Mouse (Mus musculus) stomach, postnatal 0 days (tissue): ENCODE measurements around the gene Dock8. TPM values are rescaled to one million over a fixed set of nuclear protein-coding genes. Genes with fewer than 3 reads are reported as not detected.

Experiments used
- ATAC-seq: fragments of 200-750 bp; cut with Nextera tagmentation; 2 replicates; pipeline ENCODE4 v1.8.0; 2017; ENCODE audit not compliant: low FRiP score, low TSS enrichment
- DNase-seq: peaks from one replicate; pipeline ENCODE4 v3.0.0-alpha.2; 2016; ENCODE audit warnings: low spot score
- H3K27ac ChIP-seq: fragments of 300-500 bp; sonication (generic); replicated peaks from 2 replicates; pipeline ENCODE4 v1.5.1; 2014; ENCODE audit warnings: mild to moderate bottlenecking, control low read depth
- H3K27me3 ChIP-seq: fragments of 300-500 bp; sonication (generic); 2 replicates; pipeline ENCODE4 v1.6.1; 2014; ENCODE audit warnings: low read length; ENCODE audit not compliant: control insufficient read depth, insufficient read depth
- H3K36me3 ChIP-seq: fragments of 300-500 bp; sonication (generic); 2 replicates; pipeline ENCODE4 v1.6.1; 2014; ENCODE audit warnings: low read length, mixed read lengths; ENCODE audit not compliant: control insufficient read depth, insufficient read depth
- H3K4me1 ChIP-seq: fragments of 300-500 bp; sonication (generic); replicated peaks from 2 replicates; pipeline ENCODE4 v1.6.1; 2014; ENCODE audit warnings: antibody characterized with exemption; ENCODE audit not compliant: control insufficient read depth, insufficient read depth
- H3K4me2 ChIP-seq: fragments of 300-500 bp; sonication (generic); replicated peaks from 2 replicates; pipeline ENCODE4 v1.6.1; 2014; ENCODE audit warnings: low read depth, mild to moderate bottlenecking, control low read depth, moderate library complexity
- H3K4me3 ChIP-seq: fragments of 300-500 bp; sonication (generic); 2 replicates; pipeline ENCODE4 v1.5.1; 2014; ENCODE audit warnings: low read depth, low read length, control low read depth
- H3K9ac ChIP-seq: fragments of 300-500 bp; sonication (generic); 2 replicates; pipeline ENCODE4 v1.6.1; 2014; ENCODE audit warnings: mild to moderate bottlenecking, low read length, control low read depth, mixed read lengths
- H3K9me3 ChIP-seq: fragments of 300-500 bp; sonication (generic); 2 replicates; pipeline ENCODE4 v1.6.1; 2016; ENCODE audit warnings: low read length; ENCODE audit not compliant: control insufficient read depth
- CTCF ChIP-seq: IDR thresholded peaks from 2 replicates; pipeline ENCODE4 v1.5.1; 2016; ENCODE audit warnings: antibody characterized with exemption, low read depth, mild to moderate bottlenecking, moderate library complexity
- EP300 ChIP-seq: optimal IDR thresholded peaks from 2 replicates; pipeline ENCODE3; 2016; ENCODE audit warnings: antibody characterized with exemption
- WGBS: fragments of 180-500 bp; shearing (Covaris S2); extraction: QIAGEN DNeasy Blood & Tissue Kit; methylation state at CpG from one replicate; pipeline ENCODE4 v1.1.7; 2014; 5-methylcytosine and 5-hydroxymethylcytosine counted together
- polyA plus RNA-seq: library from polyadenylated mRNA; unstranded; fragments of >200 nt; fragmentation: Nextera tagmentation; extraction: Ambion mirVana; gene quantifications from 2 replicates; pipeline ENCODE4 v1.2.1, GENCODE M21; 2015

Dock8 gene
- polyA plus RNA-seq, 1 experiment from 2014 or later, result 3.4 TPM

DNA sequence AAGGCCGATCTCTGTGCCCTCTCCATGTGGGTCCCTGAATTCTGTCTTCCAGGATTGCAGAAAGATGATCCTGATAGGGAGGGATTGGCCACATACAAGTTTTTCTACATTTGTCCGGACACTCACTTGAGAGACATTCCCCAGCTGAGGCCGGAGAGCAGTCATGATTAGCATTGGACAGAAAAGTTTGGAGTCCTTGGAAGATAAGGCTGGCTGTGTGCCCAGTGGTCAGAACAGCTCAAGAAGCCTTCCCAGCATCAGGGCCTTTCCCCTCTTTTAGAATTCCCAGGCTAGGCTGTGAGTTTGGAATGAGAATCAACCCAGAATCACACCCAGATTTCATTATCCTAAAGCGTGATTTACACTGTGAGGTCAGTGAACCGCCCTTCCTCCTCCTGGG, 187.0 kb downstream of the Dock8 start:
- no peak overlapping the region for H3K4me3 ChIP-seq
- 0 out of 2 replicates have a peak, but pooled peaks cover 2% of the 10 kb centered on the region for H3K4me1 ChIP-seq
- 64% methylated on average over 5 of the region's 5 CpGs for WGBS
- no peaks in the 10 kb centered on the region for H3K9me3 ChIP-seq
- no peak for TF ChIP-seq CTCF
- no peak for TF ChIP-seq EP300
- no peaks in the 10 kb centered on the region for H3K27me3 ChIP-seq
- no peaks in the 10 kb centered on the region for H3K36me3 ChIP-seq
- no peak overlapping the region for H3K27ac ChIP-seq
- no peak for ATAC-seq
- no peak overlapping the region for H3K9ac ChIP-seq
- H3K4me2 ChIP-seq, result no peak overlapping the region
- no peak for DNase-seq

DNA sequence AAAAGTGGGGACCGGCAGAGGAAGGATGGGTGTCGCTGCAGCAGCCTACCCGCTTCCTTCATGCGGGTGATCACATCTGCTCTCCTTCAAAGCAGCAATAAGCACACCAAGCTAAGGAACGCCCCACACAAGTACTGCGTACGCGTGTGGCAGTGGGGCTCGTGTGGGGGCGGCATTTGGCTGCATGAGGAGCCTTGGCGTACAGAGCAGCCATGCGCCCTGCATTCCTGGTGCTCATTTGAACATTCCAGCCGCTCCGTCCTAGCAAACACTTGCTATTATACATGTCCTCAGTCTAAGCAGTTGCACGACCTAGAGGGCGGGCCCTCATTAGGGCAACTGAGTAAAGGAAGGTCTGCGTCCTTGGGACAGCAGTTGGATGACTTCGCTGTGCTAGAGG, 188.3 kb downstream of the Dock8 start:
- Histone ChIP-seq H3K9ac (no peak overlapping the region), H3K4me2 (no peak overlapping the region), H3K4me1 (0 out of 2 replicates have a peak, but pooled peaks cover 2% of the 10 kb centered on the region), H3K27ac (peak overlapping the region; percentile 45; the same call in 1 of the 2 replicates), H3K36me3 (no peaks in the 10 kb centered on the region), H3K27me3 (no peaks in the 10 kb centered on the region), H3K4me3 (no peak overlapping the region), H3K9me3 (no peaks in the 10 kb centered on the region)
- TF ChIP-seq CTCF (no peak), EP300 (no peak)
- ATAC-seq (0 out of 2 replicates have a peak, but pooled peaks have one; percentile 35), DNase-seq (no peak)
- WGBS, result 51% methylated on average over 18 of the region's 18 CpGs

DNA sequence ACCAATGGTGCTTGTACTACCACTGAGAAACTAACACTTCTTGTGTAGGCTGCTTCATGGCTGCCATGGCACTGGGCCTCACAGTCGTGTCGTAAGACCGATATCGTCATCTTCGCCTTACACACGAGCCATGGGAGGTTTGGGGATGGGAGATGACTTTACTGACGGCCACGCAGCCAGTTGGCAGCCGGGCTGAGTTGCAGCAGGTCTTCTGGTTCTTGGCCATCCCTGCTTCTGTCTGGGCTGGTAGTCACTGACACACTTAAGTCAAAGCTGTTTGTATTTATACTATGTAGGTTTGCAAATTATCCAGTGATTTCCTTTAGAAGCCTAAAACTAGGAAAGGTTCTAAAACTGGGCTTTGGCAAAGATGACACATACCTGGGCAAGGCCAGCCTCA, 194.4 kb downstream of the Dock8 start:
- Histone ChIP-seq H3K4me2 (no peak overlapping the region), H3K36me3 (no peaks in the 10 kb centered on the region), H3K4me3 (no peak overlapping the region), H3K27me3 (no peaks in the 10 kb centered on the region), H3K9ac (no peak overlapping the region), H3K9me3 (no peaks in the 10 kb centered on the region), H3K27ac (no peak overlapping the region), H3K4me1 (no peaks in the 10 kb centered on the region)
- DNase-seq (no peak), ATAC-seq (no peak)
- TF ChIP-seq EP300, result no peak
- TF ChIP-seq CTCF, result no peak
- WGBS, result 95% methylated on average over 9 of the region's 9 CpGs

DNA sequence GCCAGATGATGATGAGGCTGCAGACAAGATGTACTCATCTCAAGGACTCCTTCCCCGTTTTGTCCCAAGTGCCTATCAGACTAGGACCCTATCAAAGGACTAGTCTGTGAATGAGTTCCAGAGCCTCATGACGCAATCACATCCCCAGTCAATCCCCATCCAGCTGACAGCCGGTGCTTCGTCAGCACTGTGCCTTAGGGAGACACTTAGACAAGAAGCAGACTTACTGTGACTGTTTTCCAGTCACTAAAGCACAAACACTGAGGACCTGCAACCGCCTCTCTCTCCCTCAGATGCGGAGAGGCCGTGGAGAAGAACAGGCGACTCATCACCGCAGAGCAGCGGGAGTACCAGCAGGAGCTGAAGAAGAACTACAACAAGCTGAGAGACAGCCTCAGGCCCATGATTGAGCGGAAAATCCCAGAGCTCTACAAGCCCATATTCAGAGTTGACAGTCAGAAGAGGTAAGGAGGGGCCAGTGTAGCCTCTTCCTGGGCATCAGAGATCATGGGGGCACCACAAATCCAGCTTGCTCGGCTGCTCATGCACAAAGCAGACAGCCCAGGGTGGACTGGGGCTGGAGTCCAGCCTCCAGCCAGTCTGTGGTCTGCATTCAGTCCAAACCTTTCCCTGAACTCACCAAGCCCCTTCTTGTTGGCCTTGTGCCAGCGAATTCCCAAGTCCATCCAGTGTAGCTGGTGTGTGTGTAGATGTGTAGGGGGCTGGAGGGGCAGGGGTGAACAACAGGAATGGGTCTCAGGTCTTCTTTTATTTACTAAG, 200.9 kb downstream of the Dock8 start:
- DNase-seq (no peak), ATAC-seq (no peak)
- H3K36me3 ChIP-seq, result no peaks in the 10 kb centered on the region; the same call in 1 of the 2 replicates
- no peak overlapping the region for H3K27ac ChIP-seq
- no peak overlapping the region for H3K4me3 ChIP-seq
- 72% methylated on average over 13 of the region's 13 CpGs for WGBS
- H3K27me3 ChIP-seq, result no peaks in the 10 kb centered on the region
- H3K9me3 ChIP-seq, result no peaks in the 10 kb centered on the region
- H3K4me2 ChIP-seq, result no peak overlapping the region
- no peak overlapping the region for H3K9ac ChIP-seq
- H3K4me1 ChIP-seq, result no peaks in the 10 kb centered on the region
- TF ChIP-seq EP300 (no peak), CTCF (no peak)

DNA sequence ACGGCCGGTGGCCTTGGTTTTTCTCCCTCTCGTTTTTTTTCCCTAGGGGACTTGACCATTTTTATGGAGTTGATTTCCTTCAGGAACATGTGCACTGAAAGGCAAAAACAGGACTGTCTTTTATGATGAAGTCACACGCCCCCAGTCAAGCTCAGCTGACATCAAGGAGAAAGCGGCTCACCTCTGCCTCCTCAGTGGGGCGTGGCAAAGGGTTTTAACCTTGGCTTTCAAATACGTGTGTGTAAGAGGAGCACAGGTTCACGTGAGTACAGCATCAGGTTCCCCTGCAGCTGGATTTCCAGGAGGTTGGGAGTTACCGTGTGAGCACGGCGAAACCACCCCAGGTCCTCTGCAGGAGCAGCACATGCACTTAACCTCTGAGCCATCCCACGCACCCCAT, 203.7 kb downstream of the Dock8 start:
- H3K9me3 ChIP-seq, result no peaks in the 10 kb centered on the region
- H3K4me3 ChIP-seq, result no peak overlapping the region
- H3K4me2 ChIP-seq, result no peak overlapping the region
- H3K9ac ChIP-seq, result no peak overlapping the region
- WGBS, result 66% methylated on average over 12 of the region's 12 CpGs
- H3K27me3 ChIP-seq, result no peaks in the 10 kb centered on the region
- no peak overlapping the region for H3K27ac ChIP-seq
- no peak for DNase-seq
- TF ChIP-seq CTCF (no peak), EP300 (no peak)
- H3K36me3 ChIP-seq, result no peaks in the 10 kb centered on the region; the same call in 1 of the 2 replicates
- no peak for ATAC-seq
- H3K4me1 ChIP-seq, result no peaks in the 10 kb centered on the region

DNA sequence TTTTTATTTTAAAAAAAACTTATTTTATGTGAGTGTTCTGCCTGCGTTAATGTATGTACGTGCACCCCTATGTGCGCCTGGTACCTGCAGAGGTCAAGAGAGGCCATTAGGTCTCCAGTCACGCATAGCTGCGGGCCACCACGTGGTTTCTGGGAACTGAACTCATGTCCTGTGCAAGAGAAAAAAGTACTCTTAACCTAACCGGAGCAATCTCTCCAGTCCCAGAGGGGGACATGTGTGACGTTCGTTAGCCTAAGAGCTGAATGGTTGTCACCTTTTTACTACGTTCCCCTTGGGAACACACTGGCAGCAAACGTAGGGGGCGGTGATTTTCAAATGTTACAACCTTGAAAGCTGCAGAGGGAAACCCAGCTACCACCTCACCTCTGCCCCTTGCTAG, 207.6 kb downstream of the Dock8 start:
- H3K27ac ChIP-seq, result no peak overlapping the region
- H3K4me3 ChIP-seq, result no peak overlapping the region
- no peaks in the 10 kb centered on the region for H3K4me1 ChIP-seq
- no peaks in the 10 kb centered on the region for H3K27me3 ChIP-seq
- H3K9me3 ChIP-seq, result no peaks in the 10 kb centered on the region
- no peak overlapping the region for H3K4me2 ChIP-seq
- DNase-seq (no peak), ATAC-seq (no peak)
- 76% methylated on average over 12 of the region's 12 CpGs for WGBS
- no peaks in the 10 kb centered on the region; the same call in 1 of the 2 replicates for H3K36me3 ChIP-seq
- H3K9ac ChIP-seq, result no peak overlapping the region
- TF ChIP-seq CTCF, result no peak
- no peak for TF ChIP-seq EP300
